Mouse (Mus musculus) midbrain, embryonic 14.5 days (tissue): ENCODE measurements around the gene Rapgef5. TPM values are rescaled to one million over a fixed set of nuclear protein-coding genes. Genes with fewer than 3 reads are reported as not detected.

Source experiments
- ATAC-seq: fragments of 200-750 bp; cut with Nextera tagmentation; 2 replicates; pipeline ENCODE4 v1.8.0; 2017; ENCODE audit warnings: moderate number of reproducible peaks, moderate library complexity; ENCODE audit not compliant: low FRiP score, low TSS enrichment
- DNase-seq: peaks from one replicate; pipeline ENCODE4 v3.0.0-alpha.2; 2015
- H3K27ac ChIP-seq: fragments of 300-500 bp; sonication (generic); replicated peaks from 2 replicates; pipeline ENCODE4 v1.5.1; 2014; ENCODE audit warnings: mild to moderate bottlenecking, low read depth, low read length, moderate library complexity
- H3K27me3 ChIP-seq: fragments of 300-500 bp; sonication (generic); 2 replicates; pipeline ENCODE4 v1.6.1; 2014; ENCODE audit warnings: low read length, control low read depth, mixed read lengths; ENCODE audit not compliant: control insufficient read depth, insufficient read depth
- H3K36me3 ChIP-seq: fragments of 300-500 bp; sonication (generic); 2 replicates; pipeline ENCODE4 v1.6.1; 2014; ENCODE audit warnings: low read length, control low read depth; ENCODE audit not compliant: control insufficient read depth, insufficient read depth
- H3K4me1 ChIP-seq: fragments of 300-500 bp; sonication (generic); 2 replicates; pipeline ENCODE4 v1.6.1; 2014; ENCODE audit warnings: mild to moderate bottlenecking, antibody characterized with exemption, low read length, control low read depth; ENCODE audit not compliant: control insufficient read depth, insufficient read depth
- H3K4me2 ChIP-seq: fragments of 300-500 bp; sonication (generic); 2 replicates; pipeline ENCODE4 v1.6.1; 2014; ENCODE audit warnings: mild to moderate bottlenecking, low read length, moderate library complexity
- H3K4me3 ChIP-seq: fragments of 300-500 bp; sonication (generic); replicated peaks from 2 replicates; pipeline ENCODE4 v1.5.1; 2014; ENCODE audit warnings: low read depth, low read length
- H3K9ac ChIP-seq: fragments of 300-500 bp; sonication (generic); replicated peaks from 2 replicates; pipeline ENCODE4 v1.6.1; 2014; ENCODE audit warnings: mild to moderate bottlenecking, low read length, moderate library complexity
- H3K9me3 ChIP-seq: fragments of 300-500 bp; sonication (generic); 2 replicates; pipeline ENCODE4 v1.6.1; 2016; ENCODE audit warnings: low read length, control low read depth, mixed read lengths; ENCODE audit not compliant: control insufficient read depth
- WGBS: fragments of 180-500 bp; shearing (Covaris S2); extraction: QIAGEN DNeasy Blood & Tissue Kit; methylation state at CpG from one replicate; pipeline ENCODE4 v1.1.7; 2014; 5-methylcytosine and 5-hydroxymethylcytosine counted together
- polyA plus RNA-seq: library from polyadenylated mRNA; unstranded; fragments of >200 nt; fragmentation: Nextera tagmentation; extraction: Ambion mirVana; gene quantifications from 2 replicates; pipeline ENCODE4 v1.2.1, GENCODE M21; 2014

The Rapgef5 gene
- polyA plus RNA-seq, 1 experiment from 2014 or later = 50.8 TPM

- WGBS = 79% methylated on average over 1 of the region's 1 CpGs
- Histone ChIP-seq H3K9me3 (no peaks in the 10 kb centered on the region), H3K27ac (no peak overlapping the region), H3K4me1 (no peaks in the 10 kb centered on the region), H3K9ac (no peak overlapping the region), H3K27me3 (no peaks in the 10 kb centered on the region), H3K4me2 (no peak overlapping the region), H3K4me3 (no peak overlapping the region), H3K36me3 (no peaks in the 10 kb centered on the region)
- DNase-seq = no peak
- ATAC-seq = no peak
Observed at GRCm38 (mm10) chr12:117497361-117497760, 18.9 kb upstream of the Rapgef5 start.

- DNase-seq (no peak), ATAC-seq (no peak)
- Histone ChIP-seq H3K36me3 (no peaks in the 10 kb centered on the region), H3K9ac (no peak overlapping the region), H3K9me3 (no peaks in the 10 kb centered on the region), H3K4me2 (no peak overlapping the region), H3K4me1 (no peaks in the 10 kb centered on the region), H3K4me3 (no peak overlapping the region), H3K27me3 (no peaks in the 10 kb centered on the region), H3K27ac (no peak overlapping the region)
- 91% methylated on average over 5 of the region's 5 CpGs for WGBS
Observed at GRCm38 (mm10) chr12:117499242-117499641, 17.0 kb upstream of the Rapgef5 start.

GRCm38 (mm10) chr12:117501180-117501579, 15.1 kb upstream of the Rapgef5 start:
- 69% methylated on average over 4 of the region's 4 CpGs for WGBS
- ATAC-seq = no peak
- no peak for DNase-seq
- Histone ChIP-seq H3K9ac (no peak overlapping the region), H3K4me3 (no peak overlapping the region), H3K27me3 (no peaks in the 10 kb centered on the region), H3K27ac (no peak overlapping the region), H3K4me1 (no peaks in the 10 kb centered on the region), H3K9me3 (no peaks in the 10 kb centered on the region), H3K4me2 (no peak overlapping the region), H3K36me3 (no peaks in the 10 kb centered on the region)

GRCm38 (mm10) chr12:117502834-117503233, 13.4 kb upstream of the Rapgef5 start:
- no peaks in the 10 kb centered on the region for H3K4me1 ChIP-seq
- no peak overlapping the region for H3K27ac ChIP-seq
- H3K9ac ChIP-seq = no peak overlapping the region
- H3K9me3 ChIP-seq = no peaks in the 10 kb centered on the region
- no peak for DNase-seq
- no peak overlapping the region for H3K4me3 ChIP-seq
- WGBS = 98% methylated on average over 3 of the region's 3 CpGs
- ATAC-seq = no peak
- H3K27me3 ChIP-seq = no peaks in the 10 kb centered on the region
- H3K4me2 ChIP-seq = no peak overlapping the region
- H3K36me3 ChIP-seq = no peaks in the 10 kb centered on the region

GRCm38 (mm10) chr12:117505163-117505562, 11.1 kb upstream of the Rapgef5 start:
- Histone ChIP-seq H3K27me3 (no peaks in the 10 kb centered on the region), H3K9me3 (no peaks in the 10 kb centered on the region), H3K4me2 (no peak overlapping the region), H3K9ac (no peak overlapping the region), H3K27ac (no peak overlapping the region), H3K4me3 (no peak overlapping the region), H3K4me1 (no peaks in the 10 kb centered on the region), H3K36me3 (no peaks in the 10 kb centered on the region)
- DNase-seq (no peak), ATAC-seq (no peak)
- WGBS = 79% methylated on average over 2 of the region's 2 CpGs

- 76% methylated on average over 1 of the region's 1 CpGs for WGBS
- DNase-seq = no peak
Observed at GRCm38 (mm10) chr12:117507772-117508171, 8.5 kb upstream of the Rapgef5 start.

GRCm38 (mm10) chr12:117509919-117510318, 6.4 kb upstream of the Rapgef5 start:
- Histone ChIP-seq H3K9me3 (no peaks in the 10 kb centered on the region), H3K4me1 (peaks cover 13% of the 10 kb centered on the region), H3K36me3 (no peaks in the 10 kb centered on the region), H3K4me2 (no peak overlapping the region), H3K27ac (no peak overlapping the region), H3K4me3 (no peak overlapping the region), H3K27me3 (no peaks in the 10 kb centered on the region), H3K9ac (no peak overlapping the region)
- DNase-seq (no peak), ATAC-seq (no peak)
- WGBS = 69% methylated on average over 2 of the region's 2 CpGs

More at GRCm38 (mm10) chr12:117507772-117508171, 8.5 kb upstream of the Rapgef5 start:
- no peak overlapping the region for H3K4me2 ChIP-seq
- peaks cover 4% of the 10 kb centered on the region; the same call in 1 of the 2 replicates for H3K4me1 ChIP-seq
- H3K9me3 ChIP-seq = no peaks in the 10 kb centered on the region
- H3K27ac ChIP-seq = no peak overlapping the region
- H3K4me3 ChIP-seq = no peak overlapping the region
- no peak overlapping the region for H3K9ac ChIP-seq
- no peak for ATAC-seq
- no peaks in the 10 kb centered on the region for H3K36me3 ChIP-seq
- H3K27me3 ChIP-seq = no peaks in the 10 kb centered on the region

GRCm38 (mm10) chr12:117512468-117512867, 3.8 kb upstream of the Rapgef5 start:
- Histone ChIP-seq H3K4me2 (no peak overlapping the region), H3K9ac (no peak overlapping the region), H3K4me3 (no peak overlapping the region), H3K9me3 (no peaks in the 10 kb centered on the region), H3K27ac (0 out of 2 replicates have a peak overlapping the region, but pooled peaks have one; percentile 26), H3K4me1 (peaks cover 13% of the 10 kb centered on the region), H3K36me3 (no peaks in the 10 kb centered on the region), H3K27me3 (no peaks in the 10 kb centered on the region)
- no peak for DNase-seq
- 77% methylated on average over 3 of the region's 3 CpGs for WGBS
- ATAC-seq = no peak

- Histone ChIP-seq H3K4me2 (no peak overlapping the region), H3K9me3 (no peaks in the 10 kb centered on the region), H3K4me1 (peaks cover 13% of the 10 kb centered on the region), H3K9ac (no peak overlapping the region), H3K4me3 (no peak overlapping the region), H3K27me3 (no peaks in the 10 kb centered on the region), H3K36me3 (no peaks in the 10 kb centered on the region), H3K27ac (0 out of 2 replicates have a peak overlapping the region, but pooled peaks have one; percentile 26)
- ATAC-seq (no peak), DNase-seq (no peak)
- WGBS = 66% methylated on average over 11 of the region's 11 CpGs
Observed at GRCm38 (mm10) chr12:117513150-117513932, 2.9 kb upstream of the Rapgef5 start.
